Mouse (Mus musculus): Measurements from ENCODE around the gene Togaram2.

- TF ChIP-seq ZNF384 (IDR thresholded peaks at IDR 0.05; ENCODE audit: low read depth, low read length) (no peak), ZC3H11A (IDR thresholded peaks at IDR 0.05; ENCODE audit: borderline replicate concordance, low read depth, low read length) (no peak), HCFC1 (IDR thresholded peaks at IDR 0.05; ENCODE audit: borderline replicate concordance, insufficient read depth, low read length) (no peak), MAFK (IDR thresholded peaks at IDR 0.05; ENCODE audit: insufficient read depth, low read depth, low read length) (no peak), CHD2 (IDR thresholded peaks at IDR 0.05; ENCODE audit: low read depth, low read length) (no peak)
Observed at GRCm38 (mm10) chr17:71681666-71682065, 8.6 kb downstream of the Togaram2 start.
